Mouse (Mus musculus) cerebellum, adult 2 months (tissue): ENCODE measurements around the gene Slc26a10. TPM values are rescaled to one million over a fixed set of nuclear protein-coding genes. Genes with fewer than 3 reads are reported as not detected.
"Not testable (repeated sequence)": the region's sequence is repeated elsewhere in the genome, so short reads cannot be mapped to it uniquely, and the experiment has no call there.

Experiments used
- DNase-seq, 2 experiments: peaks; one replicate each; pipeline ENCODE4 v3.0.0; 2021
- H3K27ac ChIP-seq: fragments of 200-500 bp; 2 replicates; pipeline ENCODE4 v1.5.1; 2012; ENCODE audit warnings: low read length, control low read depth, inconsistent platforms; ENCODE audit not compliant: insufficient read depth
- H3K27me3 ChIP-seq: fragments of 200-500 bp; 2 replicates; pipeline ENCODE4 v1.6.1; 2012; ENCODE audit warnings: inconsistent platforms, mild to moderate bottlenecking, low read length, moderate library complexity; ENCODE audit not compliant: control insufficient read depth, insufficient read depth
- H3K4me1 ChIP-seq: fragments of 200-500 bp; 2 replicates; pipeline ENCODE4 v1.6.1; 2011; ENCODE audit warnings: low read length; ENCODE audit not compliant: control insufficient read depth, insufficient read depth
- H3K4me3 ChIP-seq: fragments of 200-500 bp; replicated peaks from 2 replicates; pipeline ENCODE3; 2011; ENCODE audit warnings: mild to moderate bottlenecking, low read depth, low read length, control low read depth; ENCODE audit not compliant: insufficient read depth
- CTCF ChIP-seq: fragments of 200-500 bp; IDR thresholded peaks from 2 replicates; pipeline ENCODE4 v1.5.1; 2011; ENCODE audit warnings: low read depth, mild to moderate bottlenecking, control low read depth, low read length, moderate library complexity, borderline replicate concordance; ENCODE audit not compliant: insufficient read depth
- POLR2A ChIP-seq: fragments of 200-500 bp; IDR thresholded peaks from 2 replicates; pipeline ENCODE4 v1.6.1; 2011; ENCODE audit warnings: low read length, control low read depth, borderline replicate concordance; ENCODE audit not compliant: insufficient read depth
- WGBS: fragments of 180-500 bp; shearing (Covaris S2); methylation state at CpG from one replicate; pipeline ENCODE4 v1.1.7; 2018; 5-methylcytosine and 5-hydroxymethylcytosine counted together
- polyA plus RNA-seq: library from polyadenylated mRNA; depleted of rRNA; stranded (reverse); fragments of >200 nt; gene quantifications from 2 replicates; pipeline ENCODE4 v1.2.3, GENCODE M21; 2012

Gene Slc26a10
- polyA plus RNA-seq, 1 experiment, result 3.1 TPM

DNA sequence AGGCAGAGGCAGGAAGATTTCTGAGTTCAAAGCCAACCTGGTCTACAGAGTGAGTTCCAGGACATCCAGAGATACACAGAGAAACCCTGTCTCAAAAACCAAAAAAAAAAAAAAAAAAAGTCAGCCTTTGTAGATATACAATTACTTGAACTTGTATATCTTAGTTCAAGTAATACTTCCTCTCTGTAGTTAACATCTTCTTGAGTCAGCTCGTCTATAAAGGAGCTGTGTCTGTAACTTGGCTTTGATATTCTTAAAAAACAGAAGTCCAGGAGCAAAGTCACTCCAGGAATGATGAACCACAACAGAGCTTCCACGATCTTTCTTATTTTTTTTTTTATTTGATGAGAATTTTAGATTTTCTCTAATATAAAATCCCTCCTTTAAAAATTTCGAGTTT is 19.7 kb downstream of the Slc26a10 start:
- Histone ChIP-seq H3K27me3 (no peaks in the 10 kb centered on the region), H3K4me3 (no peak overlapping the region), H3K27ac (no peak overlapping the region), H3K4me1 (no peaks in the 10 kb centered on the region)
- 69% methylated on average over 3 of the region's 3 CpGs for WGBS
- DNase-seq, result no peak
- TF ChIP-seq POLR2A (no peak), CTCF (no peak)

DNA sequence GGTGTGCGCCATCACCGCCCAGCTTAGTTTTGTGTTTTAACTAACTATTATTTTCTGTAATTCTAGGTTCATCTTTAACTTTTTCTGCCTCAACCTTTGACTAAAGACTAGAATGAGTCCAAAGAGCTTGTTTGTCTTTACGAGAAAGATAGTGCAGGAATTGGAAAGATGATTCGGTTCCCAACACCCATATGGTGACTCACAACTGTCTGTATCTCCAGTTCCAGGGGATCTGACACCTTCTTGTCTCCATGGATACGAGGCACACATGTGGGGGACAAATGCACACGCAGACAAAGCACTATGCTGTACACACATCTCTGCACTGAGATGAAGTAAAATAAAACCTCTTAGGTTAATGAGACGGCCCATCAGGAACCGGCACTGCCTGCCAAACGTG is 20.4 kb downstream of the Slc26a10 start:
- Histone ChIP-seq H3K4me3 (no peak overlapping the region), H3K4me1 (no peaks in the 10 kb centered on the region), H3K27ac (no peak overlapping the region), H3K27me3 (no peaks in the 10 kb centered on the region)
- WGBS, result 81% methylated on average over 9 of the region's 9 CpGs
- TF ChIP-seq CTCF, result no peak
- no peak for TF ChIP-seq POLR2A
- DNase-seq, result no peak

GRCm38 (mm10) chr10:127158471-127158870 is 22.0 kb downstream of the Slc26a10 start:
- no peaks in the 10 kb centered on the region for H3K27me3 ChIP-seq
- TF ChIP-seq CTCF, result no peak
- no peak for TF ChIP-seq POLR2A
- 73% methylated on average over 3 of the region's 3 CpGs for WGBS
- no peak overlapping the region for H3K27ac ChIP-seq
- H3K4me3 ChIP-seq, result no peak overlapping the region
- DNase-seq, result no peak
- no peaks in the 10 kb centered on the region for H3K4me1 ChIP-seq

DNA sequence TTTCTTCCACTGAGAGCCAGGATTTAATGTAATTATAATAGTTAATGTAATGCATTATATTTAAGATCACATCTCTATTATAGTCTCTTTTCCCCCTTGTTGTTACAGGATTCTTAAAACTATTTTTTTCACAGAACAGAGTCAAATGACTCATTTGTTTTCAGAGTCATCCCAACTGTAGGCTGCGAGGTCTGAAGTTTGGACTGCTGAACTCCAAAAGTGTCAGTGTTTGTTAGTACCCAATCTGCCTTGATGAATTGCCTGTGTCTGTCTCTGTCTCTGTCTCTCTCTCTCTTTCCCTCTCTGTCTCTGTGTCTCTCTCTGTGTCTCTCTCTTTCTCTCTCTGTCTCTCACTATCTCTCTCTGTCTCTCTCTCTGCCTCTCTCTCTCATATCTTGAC is 23.9 kb downstream of the Slc26a10 start:
- no peaks in the 10 kb centered on the region for H3K27me3 ChIP-seq
- no peak overlapping the region for H3K4me3 ChIP-seq
- no peak overlapping the region for H3K27ac ChIP-seq
- TF ChIP-seq CTCF, result no peak
- no peak for TF ChIP-seq POLR2A
- 81% methylated on average over 1 of the region's 1 CpGs for WGBS
- H3K4me1 ChIP-seq, result no peaks in the 10 kb centered on the region
- DNase-seq, result no peak

DNA sequence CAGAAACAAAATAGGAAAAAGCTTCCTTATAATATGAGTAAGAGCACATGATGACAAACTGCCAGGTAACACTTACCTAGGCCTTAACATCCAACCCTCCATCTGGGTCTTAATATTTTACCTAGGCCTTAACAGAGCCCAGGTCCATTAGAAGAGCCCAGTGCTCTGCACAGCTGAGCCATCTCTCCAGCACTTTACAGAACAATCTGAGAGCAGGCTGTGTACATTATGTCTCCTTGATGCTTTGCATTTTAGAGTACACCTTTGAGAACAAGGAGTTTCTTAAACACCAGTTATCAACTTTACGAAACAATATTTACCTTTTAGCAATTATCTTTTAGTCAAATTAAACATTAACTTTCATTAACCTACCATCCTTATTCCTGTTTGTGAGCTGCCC is 24.4 kb downstream of the Slc26a10 start:
- H3K4me1 ChIP-seq, result no peaks in the 10 kb centered on the region
- H3K4me3 ChIP-seq, result no peak overlapping the region
- H3K27me3 ChIP-seq, result no peaks in the 10 kb centered on the region
- DNase-seq, result no peak
- TF ChIP-seq CTCF (no peak), POLR2A (no peak)
- no peak overlapping the region for H3K27ac ChIP-seq
- 98% methylated on average over 1 of the region's 1 CpGs for whole genome bisulfite sequencing

DNA sequence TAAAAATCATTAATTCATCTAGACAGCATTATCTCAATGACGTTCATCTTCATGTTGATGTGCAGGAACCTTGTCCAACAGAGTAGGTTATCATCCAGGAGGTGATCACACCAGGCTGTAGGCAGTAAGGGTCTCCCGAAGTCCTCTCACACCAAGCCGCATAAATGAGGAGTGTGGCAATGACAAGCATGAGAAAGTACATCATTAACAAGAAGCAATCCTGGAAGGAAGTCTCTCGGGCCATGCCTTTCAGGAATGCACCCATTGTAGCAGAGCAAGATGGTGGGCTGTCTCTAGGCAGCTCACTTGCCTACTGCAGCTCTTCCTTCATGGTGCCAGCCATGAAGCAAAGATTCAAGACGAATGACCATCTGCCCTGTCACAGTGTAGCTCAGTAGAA is 25.8 kb downstream of the Slc26a10 start:
- TF ChIP-seq CTCF (no peak), POLR2A (no peak)
- DNase-seq, result no peak
- no peak overlapping the region for H3K4me3 ChIP-seq
- 85% methylated on average over 5 of the region's 5 CpGs for WGBS
- H3K27ac ChIP-seq, result no peak overlapping the region
- no peaks in the 10 kb centered on the region for H3K27me3 ChIP-seq
- H3K4me1 ChIP-seq, result no peaks in the 10 kb centered on the region

DNA sequence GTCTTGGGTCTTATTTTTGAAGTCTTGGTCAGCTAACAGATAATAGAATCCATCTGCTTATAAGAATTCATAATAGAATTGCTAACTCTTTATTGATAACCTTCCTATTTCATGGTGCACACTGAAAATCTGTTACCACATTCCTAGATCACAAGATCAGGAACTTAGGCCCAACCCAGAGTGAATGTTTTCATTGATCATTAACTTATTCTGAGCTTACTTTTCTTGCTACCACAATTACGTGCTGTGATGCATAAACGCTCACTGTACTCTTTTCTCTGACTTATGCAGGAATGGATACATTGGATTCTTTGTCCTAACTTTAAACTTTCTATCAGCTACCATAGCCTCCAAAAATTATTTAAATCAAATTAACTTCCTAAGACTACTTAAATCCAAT is 26.2 kb downstream of the Slc26a10 start:
- DNase-seq, result no peak
- TF ChIP-seq POLR2A, result no peak
- TF ChIP-seq CTCF, result no peak
- Histone ChIP-seq H3K27ac (no peak overlapping the region), H3K27me3 (no peaks in the 10 kb centered on the region), H3K4me3 (no peak overlapping the region), H3K4me1 (no peaks in the 10 kb centered on the region)
- 98% methylated on average over 2 of the region's 2 CpGs for WGBS

- no peak for DNase-seq
- H3K27me3 ChIP-seq, result no peaks in the 10 kb centered on the region
- TF ChIP-seq POLR2A (no peak), CTCF (no peak)
- H3K4me3 ChIP-seq, result no peak overlapping the region
- no peak overlapping the region for H3K27ac ChIP-seq
- no peaks in the 10 kb centered on the region for H3K4me1 ChIP-seq
- 92% methylated on average over 7 of the region's 7 CpGs for WGBS
Observed at GRCm38 (mm10) chr10:127153323-127153722, 27.1 kb downstream of the Slc26a10 start.

DNA sequence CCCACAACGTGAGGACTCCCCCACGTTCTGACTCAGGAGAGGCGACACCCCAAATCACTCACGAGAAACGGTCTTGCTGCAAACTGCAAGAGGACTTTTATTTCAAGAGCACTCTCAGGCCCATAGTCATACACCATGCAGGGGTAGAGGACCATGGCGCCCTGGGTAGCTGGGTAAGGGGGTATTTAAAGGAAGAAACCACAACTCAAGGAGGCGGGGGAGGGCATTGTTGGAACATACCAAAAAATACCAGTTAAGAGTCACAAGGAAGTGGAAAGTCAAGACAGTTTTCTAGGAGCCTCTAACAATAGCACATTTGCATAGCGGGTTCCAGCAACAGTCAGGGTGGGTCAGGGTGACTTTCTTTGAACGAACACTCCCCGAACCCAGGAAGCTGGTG is 27.9 kb downstream of the Slc26a10 start:
- not testable (repeated sequence) for H3K27ac ChIP-seq, H3K4me1 ChIP-seq, DNase-seq, H3K27me3 ChIP-seq, H3K4me3 ChIP-seq
- WGBS, result 86% methylated on average over 10 of the region's 10 CpGs

GRCm38 (mm10) chr10:127151233-127151632 is 29.2 kb downstream of the Slc26a10 start:
- DNase-seq, H3K4me1 ChIP-seq, H3K27me3 ChIP-seq, H3K27ac ChIP-seq, H3K4me3 ChIP-seq: not testable (repeated sequence)
- WGBS, result 85% methylated on average over 3 of the region's 3 CpGs
